Mouse (Mus musculus): ENCODE results near the gene Ramp1. TPM values are rescaled to one million over a fixed set of nuclear protein-coding genes. Genes with fewer than 3 reads are reported as not detected.

Ramp1 gene
- polyA plus RNA-seq, 1 experiment: 16.0 TPM

GRCm38 (mm10) chr1:91180174-91180565 lies 548 bp downstream of the Ramp1 start:
- Histone ChIP-seq H3K36me3 (replicated peaks; ENCODE audit: low read length) (peaks cover 12% of the 10 kb centered on the region), H3K4me1 (peaks cover 74% of the 10 kb centered on the region), H3K4me3 (replicated peaks) (peak overlapping the region; percentile 92), H3K27me3 (replicated peaks) (peaks cover 35% of the 10 kb centered on the region), H3K9me3 (peaks cover 9% of the 10 kb centered on the region)
- TF ChIP-seq FLI1 (IDR thresholded peaks at IDR 0.05; ENCODE audit: low read length) (no peak), GATA1 (IDR thresholded peaks at IDR 0.05; ENCODE audit: borderline replicate concordance, low read length) (no peak)

- TF ChIP-seq FLI1 (IDR thresholded peaks at IDR 0.05; ENCODE audit: low read length) (no peak), GATA1 (IDR thresholded peaks at IDR 0.05; ENCODE audit: borderline replicate concordance, low read length) (no peak)
- Histone ChIP-seq H3K4me1 (peaks cover 79% of the 10 kb centered on the region), H3K36me3 (replicated peaks; ENCODE audit: low read length) (peaks cover 17% of the 10 kb centered on the region), H3K27me3 (replicated peaks) (peaks cover 35% of the 10 kb centered on the region), H3K9me3 (peaks cover 15% of the 10 kb centered on the region), H3K4me3 (replicated peaks) (peak overlapping the region; percentile 92)
Observed at GRCm38 (mm10) chr1:91180723-91181122, 1.1 kb downstream of the Ramp1 start.

DNA sequence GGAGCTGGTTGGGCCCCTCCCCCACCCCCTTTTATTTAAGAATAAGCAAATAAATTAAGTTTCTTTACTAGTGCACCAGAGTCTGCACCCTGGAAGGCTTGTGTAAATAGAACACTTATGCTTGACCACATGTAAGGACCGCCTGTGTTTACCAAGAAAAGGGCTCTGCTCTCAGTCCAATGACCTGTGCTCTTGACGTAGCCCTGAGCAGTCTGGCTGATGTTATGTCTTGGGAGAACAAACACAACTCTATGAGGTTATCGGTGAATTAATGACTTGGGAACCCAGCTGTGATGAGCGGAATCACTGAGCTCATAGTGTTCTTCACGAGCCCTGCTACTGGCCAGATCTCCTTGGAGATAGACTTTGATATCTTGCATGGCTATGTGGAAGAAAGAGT lies 1.6 kb downstream of the Ramp1 start:
- peaks cover 23% of the 10 kb centered on the region for H3K36me3 ChIP-seq (replicated peaks; ENCODE audit: low read length)
- H3K4me3 ChIP-seq (replicated peaks): no peak overlapping the region
- H3K27me3 ChIP-seq (replicated peaks): peaks cover 35% of the 10 kb centered on the region
- peaks cover 20% of the 10 kb centered on the region for H3K9me3 ChIP-seq
- TF ChIP-seq GATA1 (IDR thresholded peaks at IDR 0.05; ENCODE audit: borderline replicate concordance, low read length): no peak
- no peak for TF ChIP-seq FLI1 (IDR thresholded peaks at IDR 0.05; ENCODE audit: low read length)
- peaks cover 83% of the 10 kb centered on the region for H3K4me1 ChIP-seq

DNA sequence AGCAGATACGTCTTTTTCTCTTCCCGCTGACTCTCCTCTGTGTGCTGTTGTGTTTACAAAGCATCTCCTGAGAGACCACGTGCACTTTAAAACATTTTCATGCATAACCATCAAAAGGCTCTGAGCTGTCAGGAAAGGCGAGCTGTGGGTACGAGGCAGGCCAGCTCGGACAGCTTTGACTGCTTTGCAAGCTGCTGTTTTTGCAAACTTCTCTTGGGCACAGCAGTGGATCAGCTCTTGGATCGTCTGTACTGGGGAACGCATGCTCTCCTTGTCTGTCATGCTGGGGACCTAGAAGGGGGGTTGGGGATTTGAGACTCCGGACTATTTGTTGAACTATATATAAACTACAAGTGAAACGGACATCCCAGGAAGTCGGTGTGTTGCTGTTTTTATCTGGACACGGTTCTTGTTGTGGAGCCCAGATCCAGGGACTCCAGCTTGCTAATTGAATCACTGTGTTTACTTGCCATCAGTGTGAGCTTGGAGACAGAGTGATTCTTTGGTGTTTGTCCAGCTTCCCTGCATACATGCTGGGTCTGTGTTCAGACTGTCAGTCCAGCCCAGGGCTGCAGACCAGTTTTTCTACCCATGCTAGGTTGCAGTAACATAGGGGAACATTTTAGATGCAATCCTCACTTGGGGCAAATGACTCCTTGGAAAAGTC lies 2.3 kb downstream of the Ramp1 start:
- H3K27me3 ChIP-seq (replicated peaks): peaks cover 35% of the 10 kb centered on the region
- peaks cover 84% of the 10 kb centered on the region for H3K4me1 ChIP-seq
- peaks cover 26% of the 10 kb centered on the region for H3K9me3 ChIP-seq
- H3K36me3 ChIP-seq (replicated peaks; ENCODE audit: low read length): peaks cover 27% of the 10 kb centered on the region
- H3K4me3 ChIP-seq (replicated peaks): no peak overlapping the region
- TF ChIP-seq FLI1 (IDR thresholded peaks at IDR 0.05; ENCODE audit: low read length): no peak
- TF ChIP-seq GATA1 (IDR thresholded peaks at IDR 0.05; ENCODE audit: borderline replicate concordance, low read length): no peak

- TF ChIP-seq GATA1 (IDR thresholded peaks at IDR 0.05; ENCODE audit: borderline replicate concordance, low read length): no peak
- TF ChIP-seq FLI1 (IDR thresholded peaks at IDR 0.05; ENCODE audit: low read length): no peak
- Histone ChIP-seq H3K4me3 (replicated peaks) (no peak overlapping the region), H3K4me1 (peaks cover 89% of the 10 kb centered on the region), H3K36me3 (replicated peaks; ENCODE audit: low read length) (peaks cover 28% of the 10 kb centered on the region), H3K9me3 (peaks cover 26% of the 10 kb centered on the region), H3K27me3 (replicated peaks) (peaks cover 32% of the 10 kb centered on the region)
Observed at GRCm38 (mm10) chr1:91183305-91183704, 3.7 kb downstream of the Ramp1 start.

GRCm38 (mm10) chr1:91186677-91187076 lies 7.1 kb downstream of the Ramp1 start:
- Histone ChIP-seq H3K36me3 (replicated peaks; ENCODE audit: low read length) (peaks cover 28% of the 10 kb centered on the region), H3K4me1 (peaks cover 84% of the 10 kb centered on the region), H3K27me3 (replicated peaks) (peaks cover 11% of the 10 kb centered on the region), H3K9me3 (peaks cover 26% of the 10 kb centered on the region), H3K4me3 (replicated peaks) (no peak overlapping the region)
- TF ChIP-seq FLI1 (IDR thresholded peaks at IDR 0.05; ENCODE audit: low read length) (no peak), GATA1 (IDR thresholded peaks at IDR 0.05; ENCODE audit: borderline replicate concordance, low read length) (no peak)

DNA sequence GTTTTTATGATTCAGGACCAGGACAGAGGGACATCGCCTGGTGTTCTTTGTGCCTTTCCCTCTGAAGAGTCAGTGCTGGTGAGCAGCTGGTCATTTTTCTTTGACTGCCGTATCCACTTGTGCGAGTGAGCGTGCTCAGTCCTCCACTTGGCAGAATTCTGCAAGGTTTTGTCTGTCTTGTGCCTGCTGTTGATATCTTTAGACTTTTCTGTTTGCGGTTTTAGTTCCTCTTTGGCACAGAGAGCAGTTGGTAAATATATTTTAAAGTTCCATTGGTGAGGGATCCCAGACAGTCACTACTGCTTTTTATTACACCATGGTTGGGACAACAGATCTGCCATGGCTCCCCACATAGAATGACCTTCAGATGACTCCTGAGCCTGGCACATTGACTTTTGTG lies 7.7 kb downstream of the Ramp1 start:
- TF ChIP-seq FLI1 (IDR thresholded peaks at IDR 0.05; ENCODE audit: low read length) (no peak), GATA1 (IDR thresholded peaks at IDR 0.05; ENCODE audit: borderline replicate concordance, low read length) (no peak)
- Histone ChIP-seq H3K4me1 (peaks cover 84% of the 10 kb centered on the region), H3K36me3 (replicated peaks; ENCODE audit: low read length) (peaks cover 28% of the 10 kb centered on the region), H3K27me3 (replicated peaks) (peaks cover 11% of the 10 kb centered on the region), H3K9me3 (peaks cover 26% of the 10 kb centered on the region), H3K4me3 (replicated peaks) (peak overlapping the region; percentile 80)

DNA sequence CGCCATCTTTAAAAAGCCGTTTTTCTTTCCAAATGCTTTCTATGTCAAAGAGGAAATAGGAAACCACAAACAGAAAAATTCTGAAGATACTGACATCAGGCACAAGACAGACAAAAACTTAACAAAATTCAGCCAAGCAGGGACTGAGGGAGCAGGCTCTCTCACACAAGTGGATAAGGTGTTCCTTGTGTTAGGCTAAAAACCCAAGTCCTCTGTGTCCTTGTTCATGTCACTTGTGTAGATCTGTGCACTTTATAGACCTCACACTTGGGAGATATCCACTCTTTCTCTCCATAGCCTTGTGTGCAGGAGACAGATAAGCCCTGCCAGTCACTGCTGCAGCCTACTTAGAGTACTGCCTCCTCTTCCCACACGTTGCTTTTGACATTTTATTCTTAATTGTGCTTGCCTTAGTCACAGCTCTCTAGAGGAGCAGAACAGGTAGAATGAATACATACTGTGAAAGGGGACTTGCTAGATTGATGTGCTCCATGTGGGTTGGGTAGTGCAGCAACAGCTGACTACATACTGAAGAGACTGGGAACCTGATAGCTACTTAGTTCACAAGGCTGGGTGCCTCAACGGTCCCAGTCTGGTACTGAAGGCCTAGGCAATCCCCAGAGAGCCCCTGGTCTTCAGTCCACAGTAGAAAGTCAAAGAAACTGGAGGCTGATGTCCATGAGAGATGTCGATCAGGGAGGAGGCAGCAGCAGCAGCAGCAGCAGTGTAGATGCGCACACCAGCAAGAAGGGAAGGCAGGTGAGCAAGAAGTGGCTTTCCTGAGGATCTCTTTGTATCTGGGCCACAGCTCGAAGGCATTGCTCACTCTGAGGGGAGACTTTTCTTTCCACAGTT lies 8.4 kb downstream of the Ramp1 start:
- Histone ChIP-seq H3K4me1 (peaks cover 84% of the 10 kb centered on the region), H3K36me3 (replicated peaks; ENCODE audit: low read length) (peaks cover 28% of the 10 kb centered on the region), H3K4me3 (replicated peaks) (peak overlapping the region; percentile 83)

DNA sequence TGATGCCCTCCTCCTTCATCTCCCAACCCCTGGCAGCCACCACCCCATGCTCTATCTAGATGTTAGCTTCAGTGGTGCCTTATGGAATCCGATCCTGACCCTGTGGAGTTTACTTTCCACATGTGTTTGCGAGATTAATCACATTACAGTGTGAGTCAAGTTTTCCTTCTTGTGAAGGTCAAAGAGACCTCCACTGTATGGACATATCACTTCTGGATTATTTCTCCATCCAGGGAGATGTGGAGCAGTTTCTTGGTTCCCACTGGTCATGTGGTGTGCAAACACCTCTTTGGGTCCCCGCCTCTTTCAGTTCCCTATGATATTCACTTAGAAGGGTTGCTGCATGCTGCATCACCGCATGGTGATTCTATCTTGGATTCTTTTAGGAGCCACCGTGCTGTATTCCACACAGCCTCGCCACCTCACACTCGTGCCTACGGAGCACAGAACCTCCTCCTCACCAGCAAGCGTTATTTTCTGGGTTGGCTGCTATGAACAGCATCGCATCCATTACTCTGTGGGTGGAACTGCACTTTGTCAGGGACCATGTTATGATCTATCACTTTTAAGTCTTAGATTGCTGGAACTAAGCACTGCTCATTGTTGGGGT lies 9.3 kb downstream of the Ramp1 start:
- peaks cover 90% of the 10 kb centered on the region for H3K4me1 ChIP-seq
- H3K4me3 ChIP-seq (replicated peaks): no peak overlapping the region
- peaks cover 28% of the 10 kb centered on the region for H3K36me3 ChIP-seq (replicated peaks; ENCODE audit: low read length)
- TF ChIP-seq FLI1 (IDR thresholded peaks at IDR 0.05; ENCODE audit: low read length): no peak
- TF ChIP-seq GATA1 (IDR thresholded peaks at IDR 0.05; ENCODE audit: borderline replicate concordance, low read length): no peak
- H3K27me3 ChIP-seq (replicated peaks): peaks cover 4% of the 10 kb centered on the region
- peaks cover 26% of the 10 kb centered on the region for H3K9me3 ChIP-seq

More for the DNA sequence above, 8.4 kb downstream of the Ramp1 start:
- TF ChIP-seq FLI1 (IDR thresholded peaks at IDR 0.05; ENCODE audit: low read length) (no peak), GATA1 (IDR thresholded peaks at IDR 0.05; ENCODE audit: borderline replicate concordance, low read length) (peak; percentile 41; the same call in 1 of the 3 replicates)
- Histone ChIP-seq H3K27me3 (replicated peaks) (peaks cover 6% of the 10 kb centered on the region), H3K9me3 (peaks cover 26% of the 10 kb centered on the region)
